Mouse (Mus musculus) kidney, postnatal 36 days (tissue): ENCODE measurements around the gene Mmd.
A peak's percentile ranks its signal among the peaks of the same experiment; 100 is the strongest.

ENCODE experiments used
- DNase-seq, 2 experiments: peaks; one replicate each; pipeline ENCODE4 v3.0.0; 2021 to 2022; ENCODE audit warnings: mixed read lengths in 2 of 2

The Mmd gene

DNA sequence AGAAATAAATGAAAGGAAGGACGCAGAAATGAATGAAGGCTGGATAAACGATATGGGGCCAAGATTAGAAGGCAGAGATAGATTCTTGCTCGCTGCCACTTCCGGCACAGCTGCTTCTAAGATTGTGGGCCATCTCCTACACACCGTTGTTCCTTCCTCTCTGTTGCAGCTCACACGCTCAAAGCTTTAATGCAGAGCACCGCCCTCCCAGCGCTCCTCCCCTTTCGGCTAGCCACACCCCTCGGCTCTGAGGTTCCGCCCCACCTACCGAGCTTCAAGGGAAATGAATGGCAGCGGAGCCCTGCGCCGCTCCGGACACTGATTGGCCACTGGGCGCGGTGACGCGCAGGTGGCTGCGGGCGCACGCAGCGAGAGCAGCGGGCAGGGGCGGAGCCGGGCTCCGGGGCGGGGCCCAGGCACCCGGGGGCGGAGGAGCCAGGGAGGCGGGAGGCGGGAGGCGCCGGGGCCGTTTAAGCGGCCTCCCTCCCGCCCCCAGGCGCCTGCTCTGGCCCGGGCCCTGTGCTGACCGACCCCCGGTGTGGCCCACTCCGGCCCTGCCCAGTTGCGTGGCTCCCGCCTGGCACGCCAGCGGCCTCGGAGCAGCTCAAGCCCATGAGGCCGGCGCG lies at the start of gene Mmd:
Gene Mmd, plus strand, starts transcription at position 432 of the 626 bp plus-strand sequence.
- peak; percentile 98 to 99 for DNase-seq

DNA sequence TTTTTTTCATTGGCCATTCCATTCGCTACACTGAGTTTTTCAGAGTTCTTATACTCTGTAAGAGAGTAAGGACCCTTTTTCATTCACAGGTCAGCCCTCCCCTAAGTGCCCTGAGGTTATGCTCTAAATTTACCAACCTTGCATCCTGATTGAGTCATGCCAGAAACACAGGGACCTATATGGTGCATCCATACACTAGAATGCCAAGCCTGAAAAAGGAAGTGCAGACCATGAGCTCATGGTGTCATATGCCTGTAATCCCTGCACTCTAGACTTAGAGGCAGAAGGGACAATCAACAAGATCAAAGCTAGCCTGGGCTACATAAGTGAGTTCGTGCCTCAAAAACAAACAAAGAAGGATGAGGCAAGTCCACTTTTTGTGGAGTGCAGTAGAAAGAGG lies 48.4 kb upstream of the Mmd start:
- DNase-seq, result no peak

- no peak for DNase-seq
Observed at GRCm38 (mm10) chr11:90214246-90214645, 35.0 kb upstream of the Mmd start.

DNA sequence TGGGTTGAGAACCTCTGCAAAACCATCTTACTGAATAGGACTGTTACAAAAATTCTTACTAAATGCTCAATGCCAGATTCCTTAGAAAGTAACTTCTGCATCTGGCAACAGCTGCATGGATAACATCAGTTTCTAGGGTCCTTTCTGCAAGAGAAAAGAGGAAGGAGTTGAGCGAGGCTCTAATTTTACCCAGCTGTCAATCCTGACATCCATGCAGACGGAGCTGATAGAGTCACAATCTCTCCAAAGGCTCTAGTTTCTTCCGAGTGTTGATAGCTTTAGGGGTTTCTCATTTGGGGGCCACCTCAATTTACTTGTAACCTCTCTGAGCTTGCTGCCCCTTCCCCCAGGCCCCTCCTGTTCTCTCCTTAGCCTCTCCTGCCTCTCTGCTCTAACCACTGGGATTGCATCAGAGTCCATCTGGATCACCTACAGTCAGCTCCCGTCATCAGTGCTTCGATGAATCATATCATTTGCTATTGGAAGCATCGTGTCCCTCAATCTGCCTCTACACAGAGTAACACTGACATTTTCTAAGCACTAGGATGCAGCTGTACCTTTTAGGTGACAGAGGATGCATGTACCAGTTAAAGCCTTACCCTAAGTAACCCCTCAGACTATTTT lies 29.1 kb upstream of the Mmd start:
- DNase-seq, result no peak

DNA sequence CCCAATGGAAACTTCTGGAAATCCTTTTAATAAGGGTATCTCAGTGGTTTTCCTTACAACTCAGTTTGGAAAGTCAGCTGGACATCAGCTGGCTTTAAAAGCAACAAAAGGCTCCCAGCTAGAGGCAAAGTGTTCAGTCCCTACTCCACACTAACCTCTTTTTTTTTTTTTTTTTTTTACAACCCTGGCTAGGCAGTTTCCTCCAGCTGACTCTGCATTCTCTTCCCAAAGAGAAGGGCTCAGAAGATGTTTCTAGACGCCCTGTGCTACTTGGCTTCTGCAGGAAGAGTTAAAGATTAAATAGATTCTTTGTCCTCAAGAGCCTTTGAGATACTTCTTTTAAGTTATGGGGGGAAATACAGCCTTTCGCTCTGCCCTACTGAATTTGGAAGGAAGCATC lies 28.5 kb upstream of the Mmd start:
- DNase-seq, result peak in 1 of 2 experiments; percentile 51

- DNase-seq, result peak; percentile 47 to 78
Observed at GRCm38 (mm10) chr11:90224914-90225470, 24.3 kb upstream of the Mmd start.

GRCm38 (mm10) chr11:90227000-90227922 lies 22.0 kb upstream of the Mmd start:
- DNase-seq, result no peak

DNA sequence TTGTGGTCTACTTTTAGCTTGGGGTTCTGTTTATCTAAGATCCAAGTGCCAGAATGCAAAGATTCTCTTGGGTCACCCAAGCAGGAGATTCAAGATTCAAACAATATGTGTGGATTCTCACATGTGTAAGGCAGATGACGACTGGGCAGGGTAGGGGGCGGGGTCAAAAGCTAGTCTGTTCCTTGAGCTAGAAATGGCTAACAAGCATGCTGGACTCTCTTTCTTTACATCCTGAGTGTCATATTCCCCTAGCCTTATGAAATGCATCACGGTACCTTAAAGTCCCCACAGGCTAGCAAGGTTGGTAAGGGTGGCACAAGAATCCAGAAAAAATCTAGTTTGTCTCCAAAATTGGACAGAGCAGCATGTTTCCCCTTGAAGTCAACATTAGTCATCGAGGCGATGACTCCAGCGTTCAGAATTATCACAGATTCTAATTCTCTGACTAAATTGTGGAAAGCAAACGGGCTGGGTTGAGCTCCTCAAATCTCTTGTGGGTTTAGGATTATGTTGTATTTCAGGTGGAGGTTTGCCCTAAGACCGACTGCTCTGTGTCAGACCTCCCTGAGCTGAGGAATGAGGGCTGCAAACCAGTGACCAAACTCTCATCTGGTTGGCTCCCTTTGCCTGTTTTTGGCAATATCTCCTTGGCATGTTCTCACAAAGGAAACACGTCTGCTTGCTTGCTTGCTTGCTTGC lies 20.9 kb upstream of the Mmd start:
- no peak for DNase-seq

- DNase-seq, result no peak
Observed at GRCm38 (mm10) chr11:90229800-90230199, 19.5 kb upstream of the Mmd start.

DNA sequence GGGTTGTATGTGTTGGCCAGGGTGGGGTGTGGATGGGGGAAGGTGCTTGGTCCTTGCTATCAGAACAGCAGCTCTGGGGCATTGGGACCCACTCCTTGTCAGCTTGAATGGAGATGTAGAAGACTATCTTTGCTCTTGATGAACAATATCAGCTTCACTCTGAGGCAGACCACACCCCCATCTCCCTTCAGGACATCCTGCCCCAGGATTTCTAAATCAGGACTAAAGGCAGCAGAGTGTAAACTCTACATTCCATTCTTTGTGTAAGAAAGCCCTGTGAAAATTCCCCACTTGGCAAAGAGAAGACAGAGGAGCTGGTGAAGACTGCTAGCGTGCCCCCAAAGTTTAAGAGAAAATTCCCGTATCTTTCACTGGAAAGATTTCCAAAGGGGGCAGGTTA lies 18.6 kb upstream of the Mmd start:
- DNase-seq, result peak; percentile 43 to 51

GRCm38 (mm10) chr11:90231631-90232030 lies 17.6 kb upstream of the Mmd start:
- peak in 1 of 2 experiments; percentile 37 for DNase-seq

DNA sequence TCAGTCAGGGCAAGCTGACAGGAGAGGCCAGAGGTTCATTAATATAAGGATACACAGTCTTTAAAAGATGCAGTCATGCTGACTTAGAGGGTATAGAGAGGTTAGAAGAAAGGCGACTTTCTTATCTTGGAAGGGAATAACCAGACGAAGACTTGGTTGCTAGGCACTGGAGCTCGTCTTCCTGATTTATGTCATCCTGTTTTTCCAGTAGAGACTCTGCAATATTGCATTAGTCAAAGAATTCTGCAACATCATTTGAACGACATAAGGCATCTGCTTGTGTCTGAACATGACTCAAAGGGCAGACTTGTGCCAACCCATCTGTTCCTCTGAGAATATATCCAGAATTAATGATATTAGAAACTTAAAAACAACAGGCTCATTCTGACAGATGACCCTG lies 16.6 kb upstream of the Mmd start:
- DNase-seq, result peak in 1 of 2 experiments; percentile 46

DNA sequence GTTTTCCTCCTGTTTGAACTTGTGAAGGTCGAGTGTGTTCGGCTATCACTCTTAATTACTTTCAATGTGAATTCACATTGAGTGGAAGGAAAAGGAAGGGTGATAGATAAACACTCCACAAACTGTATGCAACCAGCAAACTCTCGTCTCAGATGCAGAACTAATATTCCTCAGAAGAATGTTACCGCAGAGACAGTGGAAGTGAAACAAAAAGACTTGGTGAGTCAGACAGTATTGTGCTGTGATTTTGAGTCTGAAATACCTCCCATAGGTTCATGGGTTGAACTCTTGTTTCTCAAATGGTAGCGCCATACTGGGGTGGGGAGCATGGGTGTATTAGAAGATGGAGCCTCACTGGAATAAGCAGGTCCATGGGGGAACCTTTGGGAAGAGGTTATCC lies 14.0 kb upstream of the Mmd start:
- no peak for DNase-seq

DNA sequence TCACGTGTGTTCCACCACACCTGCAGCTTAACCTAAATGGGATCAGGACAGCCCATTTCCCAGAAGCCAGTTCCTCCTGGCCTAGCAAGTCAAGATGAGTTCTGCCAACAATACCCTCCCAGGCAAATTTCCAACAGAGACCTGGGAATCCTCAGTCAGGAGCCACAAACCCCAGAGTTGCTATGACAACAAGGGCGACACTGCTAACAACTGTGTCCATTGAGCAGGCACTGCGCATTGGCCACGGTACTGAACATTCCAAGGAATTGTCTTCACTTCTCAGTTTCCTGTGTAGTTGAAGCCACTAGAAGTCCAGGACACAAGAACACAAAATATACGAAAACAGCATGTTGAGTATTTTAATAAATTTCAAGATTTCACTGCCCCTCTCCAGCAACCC lies 11.6 kb upstream of the Mmd start:
- DNase-seq, result no peak

DNA sequence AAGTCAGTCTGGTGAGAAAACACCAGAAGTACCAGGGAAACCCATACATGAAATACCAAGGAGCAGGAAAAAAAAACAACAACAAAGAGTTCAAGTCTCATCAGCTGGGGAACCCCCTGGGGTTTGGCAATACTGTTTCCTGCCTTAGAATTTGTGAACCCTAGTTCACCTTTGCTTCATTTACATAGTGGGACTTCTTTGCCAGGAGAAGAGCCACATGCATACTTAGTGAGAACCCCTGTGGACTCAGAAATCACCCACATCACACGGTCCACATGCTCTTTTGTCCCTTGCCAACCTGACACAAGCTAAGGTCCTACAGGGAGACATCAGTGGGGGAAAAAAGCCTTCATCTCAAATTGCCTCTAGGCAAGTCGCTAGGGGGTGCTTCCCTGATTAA lies 10.6 kb upstream of the Mmd start:
- DNase-seq, result no peak

- peak; percentile 37 to 45 for DNase-seq
Observed at GRCm38 (mm10) chr11:90240652-90241330, 8.5 kb upstream of the Mmd start.

GRCm38 (mm10) chr11:90241874-90242273 lies 7.4 kb upstream of the Mmd start:
- no peak for DNase-seq

DNA sequence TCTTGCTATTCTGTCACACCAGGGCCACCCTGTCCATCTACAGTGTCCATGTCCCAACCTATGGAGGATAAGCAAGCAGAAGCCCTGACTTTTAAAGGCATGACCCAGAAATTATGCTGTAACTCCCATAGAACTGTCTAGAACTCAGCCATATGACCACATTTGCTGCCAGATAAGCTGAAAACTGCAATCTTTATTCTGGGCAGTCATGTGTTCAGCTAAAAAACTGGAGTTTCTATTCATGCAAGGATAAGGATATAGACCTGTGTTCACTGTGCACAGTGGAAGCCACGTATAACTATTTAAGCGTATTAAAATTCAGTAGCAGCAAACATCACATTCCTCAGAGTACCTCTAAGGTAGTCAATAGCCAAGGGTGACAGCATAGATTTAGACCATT lies 6.0 kb upstream of the Mmd start:
- no peak for DNase-seq

DNA sequence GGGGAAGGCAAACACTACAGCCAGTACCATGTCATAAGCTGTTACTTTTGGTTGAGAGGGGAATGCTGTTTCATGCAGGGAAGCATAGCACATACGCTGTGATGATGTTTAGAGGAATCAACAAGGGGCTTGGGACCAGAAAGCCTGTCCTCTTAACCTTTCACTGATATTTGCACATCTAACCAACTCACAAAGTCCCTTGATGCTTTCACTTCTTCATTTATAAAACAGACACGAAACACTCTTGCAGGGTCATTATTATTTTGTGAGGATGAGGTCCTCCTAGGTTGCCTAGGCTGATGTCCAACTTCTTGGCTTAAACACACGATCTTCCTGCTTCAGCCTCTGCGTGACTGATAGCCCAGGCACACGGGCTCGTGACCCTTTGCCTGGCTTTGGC lies 3.6 kb upstream of the Mmd start:
- no peak for DNase-seq

- DNase-seq, result no peak
Observed at GRCm38 (mm10) chr11:90246676-90247075, 2.6 kb upstream of the Mmd start.

GRCm38 (mm10) chr11:90247793-90248192 lies 1.5 kb upstream of the Mmd start:
- no peak for DNase-seq

DNA sequence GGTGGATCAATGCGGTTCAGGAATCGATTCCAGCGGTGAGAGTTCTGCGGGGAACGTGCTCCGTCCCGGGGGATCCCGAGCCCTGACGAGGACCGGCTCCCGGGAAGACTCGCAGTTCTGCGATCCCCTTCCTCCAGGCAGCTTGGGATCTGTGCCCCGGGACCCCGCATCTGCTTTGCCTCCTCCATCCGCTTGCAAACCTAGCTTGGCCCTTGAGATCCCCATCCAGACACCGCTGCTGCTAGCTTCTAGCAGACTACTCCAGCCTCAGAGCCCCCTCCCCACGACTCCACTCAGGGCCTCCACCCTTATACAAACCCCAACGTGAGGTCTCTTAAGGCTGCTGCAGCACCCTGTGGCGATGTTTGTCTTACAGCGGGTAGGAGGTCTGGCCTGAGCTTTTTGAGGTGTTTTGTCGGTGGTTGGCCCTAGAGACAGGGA lies 465 bp downstream of the Mmd start:
- no peak for DNase-seq
